Mouse (Mus musculus) heart, postnatal 0 days (tissue): ENCODE data around the gene Drosha.

Experiments used
- CTCF ChIP-seq: IDR thresholded peaks from 2 replicates; pipeline ENCODE4 v1.5.1; 2016; ENCODE audit warnings: antibody characterized with exemption, control low read depth, low read depth
- EP300 ChIP-seq: IDR thresholded peaks from 2 replicates; pipeline ENCODE4 v1.6.1; 2016; ENCODE audit warnings: antibody characterized with exemption, low read depth

- TF ChIP-seq CTCF (no peak), EP300 (no peak)
Observed at GRCm38 (mm10) chr15:12876881-12877280, 52.3 kb downstream of the Drosha start.
